Mouse (Mus musculus) thymus, postnatal 4 days (tissue): ENCODE measurements at regions not wholly inside any gene's neighbourhood (a gene's known extent, or its start where the extent isn't known, plus 50 kb on each side); places are given as distances from the start of the nearest gene placed in this dataset.
"Not testable (repeated sequence)": the region's sequence is repeated elsewhere in the genome, so short reads cannot be mapped to it uniquely, and the experiment has no call there.

Source experiments
- DNase-seq: peaks from one replicate; pipeline ENCODE4 v3.0.0; 2021

DNA sequence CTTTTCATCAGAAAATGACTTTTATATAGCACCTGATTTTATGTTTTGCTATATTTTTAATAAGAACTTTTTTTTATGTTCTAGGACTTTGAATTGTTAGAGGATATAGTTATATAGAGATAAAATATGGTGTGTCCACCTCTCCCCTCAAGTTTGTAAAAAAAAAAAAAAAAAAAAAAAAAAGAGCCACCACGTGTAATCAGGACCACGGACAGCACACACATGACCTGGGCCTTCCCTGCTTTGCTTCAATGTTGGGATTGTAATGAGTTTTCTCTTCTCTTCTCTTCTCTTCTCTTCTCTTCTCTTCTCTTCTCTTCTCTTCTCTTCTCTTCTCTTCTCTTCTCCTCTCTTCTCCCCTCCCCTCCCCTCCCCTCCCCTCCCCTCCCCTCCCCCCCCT, 78.5 kb downstream of the 1700010I14Rik start:
- DNase-seq = not testable (repeated sequence)

DNA sequence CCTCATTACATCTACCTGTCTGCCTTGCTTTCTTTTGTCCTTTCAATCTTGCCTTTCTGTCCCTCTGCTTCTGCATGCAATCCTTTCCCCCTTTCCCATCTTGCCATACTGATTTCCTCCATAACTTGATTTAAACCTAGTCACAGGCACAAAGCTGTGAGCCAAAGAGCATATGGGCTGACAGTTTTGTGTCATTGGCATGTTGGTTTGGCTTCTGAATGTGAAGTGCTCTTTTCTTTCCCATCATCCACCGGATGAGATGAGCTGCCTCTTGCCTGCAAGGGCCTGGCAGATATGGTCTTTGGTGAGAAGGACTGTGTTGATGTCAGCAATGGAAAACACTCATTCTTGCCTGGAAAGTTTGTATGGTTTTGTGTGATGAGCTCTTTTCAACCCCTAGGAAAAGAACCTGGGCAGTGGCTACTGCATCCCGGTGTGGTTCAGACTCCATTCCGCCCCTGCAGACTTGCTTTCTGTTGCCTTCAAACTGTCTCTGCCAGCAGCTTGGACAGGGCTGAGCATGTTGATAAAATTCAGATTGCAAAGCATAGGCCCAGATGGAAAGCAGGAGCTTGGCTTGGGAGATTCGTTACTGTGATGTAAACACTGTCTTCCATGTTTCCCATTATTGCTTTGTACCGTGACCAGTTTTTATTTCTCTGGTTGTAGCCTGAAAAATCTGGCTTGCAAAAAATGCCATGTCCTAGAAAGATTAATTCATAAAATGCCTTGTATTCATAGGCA, 80.9 kb downstream of the 1700010I14Rik start:
- no peak for DNase-seq

DNA sequence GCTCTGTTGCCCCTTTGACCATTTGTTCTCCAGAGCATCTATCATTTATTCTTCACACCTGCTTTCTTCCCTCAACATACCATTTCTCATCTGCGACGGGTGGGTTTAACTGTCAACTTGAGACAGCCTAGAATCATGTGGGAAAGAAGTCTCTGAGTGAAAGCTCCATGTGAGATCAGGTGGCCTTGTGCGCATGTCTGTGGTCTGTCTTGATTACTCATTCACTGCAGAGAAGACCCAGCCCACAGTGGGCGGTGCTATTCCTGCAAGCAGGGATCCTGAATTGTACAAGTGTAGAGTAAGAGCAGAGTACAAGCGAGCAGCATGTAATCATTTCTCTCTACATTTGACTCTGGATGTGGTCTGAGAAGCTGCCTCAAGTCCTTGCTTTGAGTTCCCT, 95.5 kb downstream of the 1700010I14Rik start:
- no peak for DNase-seq

DNA sequence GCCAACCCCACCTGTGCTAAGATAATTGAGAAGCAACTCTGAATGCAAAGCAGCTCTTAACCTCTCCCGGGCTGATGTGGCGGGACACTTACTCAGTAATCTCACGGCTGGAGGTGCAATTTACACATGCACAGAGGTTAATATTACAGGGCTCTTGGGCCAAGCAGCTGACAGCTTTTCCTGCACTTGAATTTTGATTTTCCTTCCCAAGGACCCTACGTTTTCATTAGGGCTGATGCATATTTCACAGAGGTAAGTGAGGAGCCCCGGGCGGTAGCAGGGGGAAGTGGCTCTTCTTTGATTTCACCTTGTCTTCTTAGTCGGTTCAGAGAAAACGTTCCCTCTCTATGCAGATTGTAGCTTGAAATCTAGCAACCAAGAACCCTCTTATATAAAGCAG, 139.7 kb downstream of the 1700010I14Rik start:
- DNase-seq = no peak

DNA sequence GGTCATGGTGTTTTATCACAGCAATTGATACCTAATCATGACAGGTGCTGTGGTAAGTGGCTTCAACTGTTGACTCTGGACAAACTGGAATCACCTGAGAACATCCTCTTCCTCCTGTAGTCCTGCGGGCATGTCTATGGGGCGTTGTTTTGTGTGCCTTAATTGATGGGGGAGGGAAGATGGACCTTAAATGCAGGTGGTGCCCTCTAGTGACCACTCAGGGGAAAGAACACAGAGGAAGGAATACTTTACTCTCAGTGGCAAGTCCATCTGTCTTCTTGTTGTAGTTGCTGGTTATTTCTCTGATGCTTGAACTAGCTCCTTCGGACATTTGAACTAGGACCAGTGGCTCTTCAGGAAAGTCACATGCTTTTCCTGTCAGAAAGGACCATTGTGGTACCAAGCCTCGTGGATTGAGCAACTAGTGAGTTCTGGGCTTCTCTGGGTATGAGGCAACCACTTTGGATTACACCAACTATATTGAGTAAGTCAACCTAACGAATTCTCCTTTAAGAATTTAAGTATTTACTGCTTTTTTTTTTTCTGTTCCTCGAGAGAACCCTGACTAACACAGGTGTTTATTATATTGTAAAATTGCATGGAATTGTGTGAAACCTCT, 157.6 kb downstream of the 1700010I14Rik start:
- peak; percentile 8 for DNase-seq

DNA sequence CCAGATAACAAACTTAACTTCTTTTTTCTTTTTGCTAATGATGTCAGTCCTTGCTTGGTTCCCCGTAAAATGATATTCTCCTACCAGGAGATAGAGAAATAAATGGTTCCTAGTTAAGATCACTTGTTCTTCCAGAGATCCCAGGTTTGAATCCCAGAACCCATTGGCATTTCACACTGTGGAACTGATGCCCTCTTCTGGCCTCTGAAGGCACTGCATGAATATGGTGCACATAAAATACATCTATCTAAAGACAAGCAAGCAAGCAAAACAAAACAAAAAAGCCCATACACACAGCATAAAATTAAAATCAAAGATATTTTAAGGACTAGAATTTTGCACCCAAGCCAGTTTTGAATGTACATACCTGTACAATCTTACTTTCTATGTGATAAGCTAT, 162.5 kb downstream of the 1700010I14Rik start:
- no peak for DNase-seq

DNA sequence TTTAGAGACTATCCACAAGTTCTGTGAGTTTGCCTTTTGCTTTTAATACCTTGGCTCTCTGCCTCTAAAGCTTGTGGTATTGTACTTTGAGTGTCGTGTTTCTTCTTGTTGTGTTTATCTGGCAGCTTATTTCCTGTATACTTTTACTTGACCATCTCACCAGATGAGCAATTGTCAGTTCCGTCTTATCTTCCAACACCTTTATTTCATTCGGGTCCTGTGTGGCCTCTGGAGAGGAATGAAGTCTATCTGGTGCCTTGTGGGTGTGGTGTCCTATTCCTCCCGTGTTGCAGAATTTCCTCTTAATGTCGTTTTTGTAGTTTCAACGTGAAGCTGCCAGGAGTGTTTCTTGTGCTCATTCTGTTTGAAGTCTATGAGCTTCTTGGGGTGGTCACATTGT, 174.0 kb downstream of the 1700010I14Rik start:
- no peak for DNase-seq

DNA sequence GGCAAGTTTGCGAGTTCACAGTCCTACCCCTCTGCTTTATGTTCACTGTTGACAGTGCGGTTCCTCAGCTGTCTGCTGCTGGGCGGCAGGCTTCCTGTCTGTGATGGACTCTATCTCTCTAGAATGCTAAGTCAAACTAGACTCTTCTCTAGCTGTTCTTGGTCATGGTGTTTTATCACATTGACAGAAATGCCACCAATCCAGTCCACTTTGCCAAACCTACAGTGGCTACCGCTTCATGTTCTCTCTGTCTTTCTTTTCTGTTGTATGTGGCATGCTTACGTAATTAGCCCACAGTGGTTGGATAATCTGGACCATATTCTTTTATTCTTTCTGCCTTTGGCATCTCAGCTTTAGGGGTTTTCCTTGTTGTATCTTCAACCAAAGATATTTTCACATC, 174.5 kb downstream of the 1700010I14Rik start:
- DNase-seq = no peak

DNA sequence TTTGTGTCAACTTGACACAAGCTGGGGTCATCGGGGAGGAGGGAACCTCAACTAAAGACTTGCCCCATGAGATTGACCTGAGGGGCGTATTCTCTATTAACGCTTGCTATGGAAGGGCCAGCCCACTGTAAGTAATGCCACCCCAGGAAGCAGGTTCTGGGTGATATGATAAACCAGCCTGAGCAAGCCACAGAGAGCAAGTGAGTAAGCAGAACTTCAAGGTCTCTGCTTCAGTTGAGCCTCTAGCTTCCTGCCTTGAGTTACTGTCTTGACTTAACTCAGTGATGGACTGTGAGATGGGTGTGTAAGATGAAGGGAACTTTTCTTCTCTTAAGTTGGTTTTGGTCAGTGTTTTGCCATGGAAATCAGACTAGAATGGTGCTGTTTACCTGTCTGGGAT, 175.2 kb downstream of the 1700010I14Rik start:
- no peak for DNase-seq

DNA sequence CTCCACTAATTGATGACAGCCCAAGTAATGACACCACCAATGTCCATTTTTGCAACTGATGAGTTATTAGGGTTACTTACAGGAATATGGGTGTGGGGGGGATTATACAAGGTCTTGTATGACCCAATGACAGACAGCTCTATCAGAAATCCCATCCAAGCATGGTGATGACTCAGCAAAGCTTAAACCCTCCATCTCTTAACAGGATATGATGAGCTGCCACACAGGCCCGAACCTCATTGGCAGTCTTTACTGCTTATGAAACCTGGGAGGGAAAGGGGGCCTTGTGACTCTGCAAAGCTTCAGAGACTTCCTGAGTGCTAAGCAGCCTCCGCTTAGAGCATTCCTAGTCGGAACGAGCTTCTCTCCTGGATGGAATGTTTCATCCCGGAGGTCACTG, 176.4 kb downstream of the 1700010I14Rik start:
- DNase-seq = no peak

DNA sequence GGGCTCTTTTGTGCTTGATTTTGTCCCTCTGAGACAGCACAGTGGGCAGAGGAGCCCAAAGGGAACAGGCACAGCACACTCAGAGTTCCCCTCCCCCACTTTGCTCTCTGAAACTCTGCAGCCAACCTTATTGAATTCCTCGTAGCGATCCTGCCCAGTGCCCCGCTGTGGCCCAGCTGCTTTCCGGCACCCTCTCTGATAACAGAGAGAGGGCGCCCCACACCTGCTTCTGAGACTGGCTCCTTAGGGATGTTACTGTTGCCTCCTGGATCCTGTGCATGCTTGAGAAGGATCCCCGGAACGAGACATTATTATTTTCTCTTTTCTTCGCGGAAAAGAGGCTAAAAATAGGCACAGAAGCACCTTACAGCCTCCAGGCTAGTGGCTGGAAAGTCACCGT, 179.0 kb downstream of the 1700010I14Rik start:
- peak; percentile 16 for DNase-seq

DNA sequence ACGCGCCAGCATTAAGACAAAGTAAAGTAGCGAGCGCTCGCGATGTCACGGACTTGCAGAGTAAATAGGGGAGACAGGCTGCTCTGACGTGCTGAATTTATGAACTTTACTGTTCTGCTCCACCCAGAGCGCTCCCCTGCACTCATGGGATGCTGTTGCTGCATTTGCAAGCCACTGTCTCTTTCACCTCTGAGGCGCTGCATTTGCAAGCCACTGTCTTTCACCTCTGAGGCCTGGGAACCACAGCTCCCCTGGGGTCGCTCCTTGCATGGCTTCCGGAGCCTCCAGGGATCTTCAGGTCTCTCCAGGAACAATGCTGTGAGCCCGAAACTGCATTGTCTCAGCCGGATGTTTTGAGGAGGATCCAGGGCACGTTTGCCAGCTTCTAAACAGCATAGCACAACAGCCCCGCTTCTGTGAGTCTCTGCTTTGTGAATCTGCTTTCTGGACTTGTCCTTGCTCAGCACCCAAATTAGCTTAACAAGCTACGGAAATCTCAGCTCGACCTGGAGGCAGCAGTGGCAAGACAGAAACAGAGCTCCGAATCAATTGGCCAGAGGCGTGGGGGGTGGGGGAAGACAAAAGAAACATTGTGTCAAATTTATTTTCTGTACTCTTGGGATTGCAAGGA, 179.6 kb downstream of the 1700010I14Rik start:
- no peak for DNase-seq

DNA sequence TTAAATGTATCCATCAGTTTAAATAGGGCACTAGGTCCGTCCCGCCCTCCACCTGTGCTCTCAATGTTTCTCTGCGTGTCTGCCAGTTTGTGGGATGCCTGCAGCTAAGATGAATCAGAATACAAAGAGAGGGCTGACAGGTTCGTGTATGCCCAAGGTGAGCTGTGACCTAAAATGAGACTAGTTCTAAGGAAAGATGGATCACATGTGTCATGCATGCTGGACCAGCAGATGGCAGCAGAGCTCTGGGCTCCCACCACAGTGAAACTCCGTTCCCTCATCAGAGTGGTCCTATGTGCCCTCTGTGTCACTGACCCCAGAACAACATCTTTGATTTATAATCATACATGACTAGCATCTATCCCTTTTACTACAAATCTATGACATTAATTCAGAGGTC, 180.3 kb downstream of the 1700010I14Rik start:
- DNase-seq = peak; percentile 74

DNA sequence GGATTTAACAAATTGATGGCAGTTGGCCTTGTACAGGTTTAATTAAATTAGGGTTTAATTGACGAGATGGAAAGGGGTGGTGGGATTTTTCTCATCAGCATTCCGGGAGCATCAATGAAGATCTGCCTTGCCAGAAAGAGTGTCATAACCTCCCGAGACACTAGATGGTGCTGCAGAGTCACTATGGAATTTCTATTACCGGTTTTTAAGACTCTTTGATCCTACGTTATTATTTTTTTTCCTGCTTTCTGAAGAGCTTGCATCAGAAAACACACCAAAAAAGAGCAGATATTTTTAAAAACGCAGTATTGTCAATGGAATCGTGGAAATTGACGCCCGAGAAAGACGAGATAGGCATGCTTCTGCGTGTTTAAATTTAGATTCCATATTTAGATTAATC, 181.2 kb downstream of the 1700010I14Rik start:
- DNase-seq = peak; percentile 56

DNA sequence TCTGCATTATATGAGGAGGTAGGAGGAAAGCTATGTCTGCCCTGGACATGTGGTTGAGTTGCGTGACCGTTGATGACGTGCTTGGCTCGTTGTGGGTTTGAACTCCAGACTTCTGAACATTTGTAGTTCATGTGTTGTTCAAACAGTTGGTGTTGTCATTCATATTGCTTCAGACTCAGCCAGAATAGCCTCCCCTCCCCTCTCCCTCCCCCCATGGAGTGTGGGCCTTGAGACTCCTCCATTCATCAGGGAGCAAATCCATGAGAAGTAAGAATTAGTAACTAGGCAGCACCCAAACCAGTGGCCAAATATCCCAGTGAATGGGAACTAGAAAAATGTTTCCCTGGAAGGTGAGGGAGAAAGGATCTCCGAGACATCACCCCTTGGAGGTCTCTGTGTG, 209.0 kb downstream of the 1700010I14Rik start:
- DNase-seq = no peak

DNA sequence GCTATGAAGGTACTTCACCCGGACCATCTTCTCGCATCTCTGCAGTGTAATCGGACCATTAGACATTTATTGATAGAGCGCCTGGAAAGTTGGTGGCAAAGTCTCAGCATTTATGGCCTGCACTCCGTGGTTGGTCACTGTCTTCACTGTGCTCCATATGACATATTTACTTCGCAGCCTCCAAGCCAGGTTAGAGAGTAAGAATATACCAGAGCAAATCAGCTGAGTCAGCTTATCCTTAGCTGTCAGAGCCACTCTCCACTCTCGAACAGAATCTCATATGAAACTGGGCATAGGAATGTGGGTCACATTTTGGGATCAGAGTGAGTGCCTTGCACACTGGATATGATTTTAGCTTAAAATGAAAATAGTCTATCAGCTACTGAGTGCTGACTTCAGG, 212.3 kb downstream of the 1700010I14Rik start:
- DNase-seq = no peak

DNA sequence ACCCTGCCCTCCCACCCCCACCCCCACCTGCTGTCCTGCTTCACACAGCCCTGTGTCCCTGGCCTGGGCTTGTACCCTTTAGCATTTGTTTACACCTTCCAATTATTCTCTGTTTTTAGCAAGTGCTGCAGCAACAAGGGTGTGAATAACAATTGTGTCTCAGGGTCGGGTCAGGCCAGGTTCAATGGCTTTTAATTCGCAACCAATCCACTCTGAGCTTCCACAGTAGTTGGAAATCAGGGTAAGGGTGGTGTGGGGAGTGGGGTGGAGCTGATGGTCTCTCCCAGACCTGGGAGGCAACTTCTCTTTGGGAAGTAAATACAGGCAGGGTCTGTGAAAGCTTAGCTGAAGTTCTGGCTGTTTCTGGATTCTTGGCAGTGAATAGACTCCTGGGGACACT, 214.4 kb downstream of the 1700010I14Rik start:
- no peak for DNase-seq

DNA sequence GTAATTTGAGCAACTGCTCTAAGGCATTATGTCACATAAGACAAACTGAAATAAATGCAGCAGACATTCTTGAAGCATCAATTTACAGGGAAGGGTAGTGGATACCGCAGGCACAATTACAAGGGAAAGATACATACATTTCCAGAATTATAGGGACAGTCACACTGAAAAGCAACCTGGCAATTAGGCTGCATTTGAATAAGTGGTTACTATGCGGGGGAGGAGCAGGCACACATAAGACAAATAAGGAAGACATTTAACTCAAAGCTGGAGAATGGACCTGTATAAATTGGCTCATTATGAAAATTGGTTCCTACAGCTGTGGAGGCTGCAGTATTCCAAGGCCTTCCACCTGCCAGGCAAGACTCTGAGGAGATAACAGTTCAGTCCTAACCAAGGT, 211.2 kb upstream of the Gm17728 start:
- DNase-seq = no peak

DNA sequence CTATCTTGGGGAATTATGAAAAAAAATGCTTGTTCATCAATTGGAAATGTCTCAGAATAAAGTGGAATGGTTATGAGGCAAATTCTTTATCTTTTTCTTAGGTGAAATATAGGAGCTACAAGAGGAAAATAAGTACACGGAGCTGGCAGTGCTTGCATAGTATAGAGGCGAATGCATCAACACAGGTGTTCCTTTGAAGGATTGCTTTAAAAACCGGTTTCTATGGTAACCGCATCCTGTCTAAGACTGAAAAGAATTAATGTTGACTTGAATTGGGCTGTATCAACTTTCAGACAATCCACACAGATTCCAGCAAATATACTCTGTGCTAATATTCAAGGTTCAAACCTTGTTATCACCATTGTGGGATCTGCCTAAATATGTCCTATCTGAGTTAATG, 198.8 kb upstream of the Gm17728 start:
- no peak for DNase-seq

DNA sequence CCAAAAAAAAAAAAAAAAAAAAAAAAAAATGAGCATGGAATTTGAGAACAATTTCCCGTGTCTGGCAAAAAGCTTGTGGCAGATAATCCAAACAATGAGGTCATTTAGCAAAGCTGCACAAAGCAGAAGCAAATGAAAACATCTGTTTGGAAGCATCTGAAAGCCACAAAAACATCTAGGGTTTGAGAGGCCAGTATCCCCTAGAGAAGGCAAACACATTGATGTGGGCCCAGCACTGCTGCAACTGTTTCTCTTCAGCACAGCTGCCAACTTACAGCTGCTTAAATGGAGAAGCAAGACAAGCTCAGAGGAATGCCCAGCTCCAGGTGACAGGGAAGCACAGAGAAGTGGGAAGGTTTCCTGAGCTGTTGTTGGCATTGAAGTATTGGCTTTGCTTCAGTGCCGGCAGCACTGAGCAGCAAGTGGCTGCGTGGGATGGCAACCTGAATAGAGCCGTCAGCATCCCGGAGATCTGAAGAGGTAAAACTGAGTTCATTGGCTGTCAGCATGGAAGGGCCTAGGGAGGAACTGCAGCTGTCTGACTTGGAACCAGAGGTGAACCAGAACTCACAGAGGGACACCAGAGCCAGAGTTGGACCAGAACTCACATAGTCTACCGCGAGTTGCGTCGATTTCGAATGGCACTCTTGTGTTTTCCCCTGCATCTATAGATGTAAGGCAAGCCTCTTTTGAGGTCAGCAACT, 193.8 kb upstream of the Gm17728 start:
- no peak for DNase-seq

DNA sequence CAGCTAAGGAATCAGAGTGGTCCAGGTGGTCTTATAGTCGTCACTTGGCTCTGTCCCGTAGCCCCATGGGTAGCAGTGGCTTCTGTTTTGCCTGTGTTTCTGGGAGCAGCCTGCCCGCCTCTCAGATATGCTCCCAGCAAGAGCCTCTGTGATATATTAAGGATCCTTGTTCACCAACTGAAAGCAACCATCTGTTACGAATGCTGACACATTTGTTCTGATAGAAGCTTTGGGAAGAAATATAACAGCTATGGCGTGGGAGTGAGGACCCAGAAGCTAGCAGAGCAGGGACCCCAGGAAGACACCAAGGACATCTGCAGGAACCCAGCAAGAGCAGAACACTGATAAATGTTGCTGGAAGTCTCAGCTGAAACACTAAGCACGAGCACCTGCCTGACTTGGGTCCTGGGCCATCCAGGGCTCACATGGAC, 186.7 kb upstream of the Gm17728 start:
- DNase-seq = no peak

DNA sequence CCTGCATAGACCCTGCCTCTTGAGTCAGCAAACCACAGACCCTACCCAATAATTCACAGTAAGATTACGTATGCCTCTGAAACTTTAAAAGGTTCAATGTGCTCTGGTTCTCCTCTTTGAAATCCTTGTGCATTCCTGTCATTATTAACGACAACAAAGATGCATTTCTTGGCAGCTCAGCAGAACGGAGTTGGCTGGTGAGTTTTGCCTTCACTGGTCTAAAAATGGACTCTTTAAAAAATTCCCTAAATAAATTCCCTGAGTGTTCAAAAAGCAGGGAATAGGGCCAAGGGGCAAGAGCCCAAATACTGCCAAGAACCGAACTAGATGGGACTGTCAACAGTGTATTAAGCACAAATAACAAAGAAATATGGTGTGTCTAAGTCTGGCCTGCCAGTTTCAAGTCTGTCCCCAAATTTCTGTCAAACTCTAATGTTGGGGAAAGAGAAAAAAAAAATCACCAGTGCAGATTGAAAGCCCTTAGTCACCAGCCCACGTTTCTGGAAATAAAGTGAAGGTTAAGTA, 163.2 kb upstream of the Gm17728 start:
- no peak for DNase-seq

DNA sequence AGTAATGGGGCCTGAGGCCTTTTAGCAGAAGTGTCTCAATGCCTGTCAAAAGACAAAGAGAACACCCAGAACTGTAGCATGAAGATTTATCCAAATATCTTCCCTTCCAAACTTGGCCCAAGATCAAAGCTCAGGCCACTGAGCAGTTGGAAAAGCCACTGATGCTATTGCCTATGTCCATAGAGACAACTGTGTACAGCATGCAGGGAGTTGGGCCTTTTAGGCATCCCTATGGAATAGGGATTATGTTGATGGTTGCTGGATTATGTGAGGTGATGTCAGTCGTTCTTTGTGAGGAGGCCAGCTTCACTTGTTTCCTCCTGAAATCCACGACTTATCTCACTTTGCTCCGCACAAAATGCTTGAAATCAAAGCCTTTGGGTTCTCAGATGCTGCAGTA, 153.1 kb upstream of the Gm17728 start:
- DNase-seq = no peak
